Mouse (Mus musculus) intestine, embryonic 14.5 days (tissue): ENCODE measurements around the gene Usp48. TPM values are rescaled to one million over a fixed set of nuclear protein-coding genes. Genes with fewer than 3 reads are reported as not detected.

Experiments
- ATAC-seq: fragments of 200-750 bp; cut with Nextera tagmentation; replicated peaks from 2 replicates; pipeline ENCODE4 v1.8.0; 2017; ENCODE audit warnings: low read depth, moderate number of reproducible peaks, moderate TSS enrichment, moderate library complexity; ENCODE audit not compliant: low FRiP score, low TSS enrichment
- DNase-seq: peaks from one replicate; pipeline ENCODE4 v3.0.0-alpha.2; 2018; ENCODE audit warnings: low spot score
- H3K27ac ChIP-seq: fragments of 300-500 bp; sonication (generic); 2 replicates; pipeline ENCODE4 v1.5.1; 2014; ENCODE audit warnings: low read depth, mild to moderate bottlenecking, control low read depth
- H3K27me3 ChIP-seq: fragments of 300-500 bp; sonication (generic); replicated peaks from 2 replicates; pipeline ENCODE4 v1.6.1; 2014; ENCODE audit warnings: low read length, control low read depth; ENCODE audit not compliant: control insufficient read depth, insufficient read depth
- H3K36me3 ChIP-seq: fragments of 300-500 bp; sonication (generic); 2 replicates; pipeline ENCODE4 v1.6.1; 2014; ENCODE audit warnings: low read length, control low read depth; ENCODE audit not compliant: control insufficient read depth, insufficient read depth
- H3K4me1 ChIP-seq: fragments of 300-500 bp; sonication (generic); replicated peaks from 2 replicates; pipeline ENCODE4 v1.6.1; 2014; ENCODE audit warnings: low read length, control low read depth, mixed read lengths; ENCODE audit not compliant: control insufficient read depth, insufficient read depth
- H3K4me2 ChIP-seq: fragments of 300-500 bp; sonication (generic); 2 replicates; pipeline ENCODE4 v1.6.1; 2014; ENCODE audit warnings: low read length
- H3K4me3 ChIP-seq: fragments of 300-500 bp; sonication (generic); 2 replicates; pipeline ENCODE4 v1.5.1; 2014; ENCODE audit warnings: low read depth, low read length, control low read depth, mixed read lengths
- H3K9ac ChIP-seq: fragments of 300-500 bp; sonication (generic); 2 replicates; pipeline ENCODE4 v1.6.1; 2014; ENCODE audit warnings: mild to moderate bottlenecking, low read length
- H3K9me3 ChIP-seq: fragments of 300-500 bp; sonication (generic); 2 replicates; pipeline ENCODE4 v1.6.1; 2016; ENCODE audit warnings: low read length, control low read depth; ENCODE audit not compliant: control insufficient read depth
- WGBS: fragments of 180-500 bp; shearing (Covaris S2); extraction: QIAGEN DNeasy Blood & Tissue Kit; methylation state at CpG from one replicate; pipeline ENCODE4 v1.1.7; 2014; 5-methylcytosine and 5-hydroxymethylcytosine counted together
- polyA plus RNA-seq: library from polyadenylated mRNA; unstranded; fragments of >200 nt; fragmentation: Nextera tagmentation; extraction: Ambion mirVana; gene quantifications from 2 replicates; pipeline ENCODE4 v1.2.1, GENCODE M21; 2014

Gene Usp48
- polyA plus RNA-seq, 1 experiment from 2014 or later = 72.4 TPM

- H3K4me3 ChIP-seq = no peak overlapping the region
- WGBS = 75% methylated on average over 5 of the region's 5 CpGs
- no peak overlapping the region for H3K27ac ChIP-seq
- H3K4me1 ChIP-seq = peaks cover 12% of the 10 kb centered on the region
- no peak overlapping the region for H3K4me2 ChIP-seq
- H3K36me3 ChIP-seq = no peaks in the 10 kb centered on the region
- H3K9ac ChIP-seq = no peak overlapping the region
- DNase-seq (no peak), ATAC-seq (no peak)
- H3K27me3 ChIP-seq = no peaks in the 10 kb centered on the region
- no peaks in the 10 kb centered on the region for H3K9me3 ChIP-seq
Measured at GRCm38 (mm10) chr4:137705379-137705778, 111.8 kb downstream of the Usp48 start.

GRCm38 (mm10) chr4:137706510-137706909 is 113.0 kb downstream of the Usp48 start:
- DNase-seq (no peak), ATAC-seq (peak; percentile 21)
- H3K4me2 ChIP-seq = peak overlapping the region; percentile 84
- H3K9ac ChIP-seq = no peak overlapping the region
- H3K27ac ChIP-seq = peak overlapping the region; percentile 48; the same call in 1 of the 2 replicates
- 61% methylated on average over 7 of the region's 7 CpGs for WGBS
- H3K27me3 ChIP-seq = no peaks in the 10 kb centered on the region
- no peak overlapping the region for H3K4me3 ChIP-seq
- peaks cover 12% of the 10 kb centered on the region for H3K4me1 ChIP-seq
- no peaks in the 10 kb centered on the region for H3K36me3 ChIP-seq
- no peaks in the 10 kb centered on the region for H3K9me3 ChIP-seq

- H3K4me2 ChIP-seq = peak overlapping the region; percentile 84
- H3K27ac ChIP-seq = peak overlapping the region; percentile 48; the same call in 1 of the 2 replicates
- ATAC-seq (peak; percentile 87), DNase-seq (peak; percentile 95)
- peaks cover 12% of the 10 kb centered on the region for H3K4me1 ChIP-seq
- H3K36me3 ChIP-seq = no peaks in the 10 kb centered on the region
- H3K27me3 ChIP-seq = no peaks in the 10 kb centered on the region
- no peaks in the 10 kb centered on the region for H3K9me3 ChIP-seq
- H3K4me3 ChIP-seq = peak overlapping the region; percentile 55
- peak overlapping the region; percentile 66 for H3K9ac ChIP-seq
- WGBS = 4% methylated on average over 43 of the region's 52 CpGs
Measured at GRCm38 (mm10) chr4:137707216-137707990, 113.8 kb downstream of the Usp48 start.

Other genes with a start within 250 kb of the Usp48 start
- gene Cdc42, start 236.0 kb upstream of the Usp48 start, polyA plus RNA-seq = 632 and 704 TPM in 2 replicates
- gene Cela3a, start 184.0 kb upstream of the Usp48 start, polyA plus RNA-seq = not detected in 2 replicates
- gene Cela3b, start 163.2 kb upstream of the Usp48 start, polyA plus RNA-seq = 3.8 TPM in 1 of 2 replicates, not detected in the other
- not detected in 2 replicates for gene 1700013G24Rik, start 140.5 kb upstream of the Usp48 start, polyA plus RNA-seq
- 44.4 and 49.8 TPM in 2 replicates for gene Hspg2, start 125.0 kb upstream of the Usp48 start, polyA plus RNA-seq
- not detected in 2 replicates for gene Ldlrad2, start 19.2 kb upstream of the Usp48 start, polyA plus RNA-seq
- gene Rap1gap, start 71.0 kb downstream of the Usp48 start, polyA plus RNA-seq = 11.2 and 15.6 TPM in 2 replicates
- gene Alpl, start 202.6 kb downstream of the Usp48 start, polyA plus RNA-seq = 7.0 and 8.7 TPM in 2 replicates